In the genomic region with DNA sequence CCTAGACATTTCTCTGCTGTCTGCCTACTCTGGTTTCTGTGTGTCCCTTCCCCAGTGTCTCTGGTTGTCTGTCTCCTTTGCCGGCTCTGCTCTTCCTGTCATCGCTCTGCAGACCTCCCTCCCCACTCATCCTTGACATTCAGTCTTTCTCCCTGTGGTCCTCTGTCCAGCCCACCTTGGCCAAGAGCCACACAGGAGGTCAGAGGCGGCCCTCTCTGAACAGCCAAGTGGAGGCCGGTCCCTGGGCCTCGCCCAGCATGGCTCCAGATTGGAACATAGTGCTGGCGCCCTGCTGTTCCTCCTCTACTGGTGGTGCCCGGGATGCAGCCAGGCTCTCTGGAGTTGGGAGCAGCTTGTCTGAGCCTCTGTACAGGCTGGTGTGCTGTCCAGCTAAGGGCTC, we compare ENCODE assay signal across 17 mouse cellular contexts. TPM values are rescaled to one million over a fixed set of nuclear protein-coding genes. Genes with fewer than 3 reads are reported as not detected.
A peak's percentile ranks its signal among the peaks of the same experiment; 100 is the strongest.
DNase-seq lines count a peak whose midpoint lies in the region; ATAC-seq and TF ChIP-seq lines count a peak whose summit lies in the region.
"Had no signal": no experiment of that assay in that cellular context is flagged by ENCODE, and none has a peak within 500 bp of the region (broad histone marks: within the 10 kb centered on the region; RNA-seq: fewer than 3 reads in every experiment).

No protein-coding gene starts in this region.

- DNase-seq in heart, adult 2 months, result peak in 1 of 2 experiments; percentile 45
- no peak for DNase-seq in heart, adult 8-10 months (ENCODE audit: low spot score)
- peak; percentile 88 to 91 for DNase-seq in adrenal gland, adult (ENCODE audit: inconsistent age in 2 of 2, low spot score in 1 of 2)
- peak; percentile 85 to 89 for DNase-seq in adrenal gland, postnatal 36 days
- no peak for DNase-seq in left cerebral cortex, adult 11 months (ENCODE audit: low spot score)
- DNase-seq in cerebellum, adult 18-20 months, result no peak
- no peak for DNase-seq in cerebellum, adult 9-11 months
- DNase-seq: cerebellum, postnatal 10 days; lung, adult 18-20 months; thymus, adult 2 months had no signal

- peaks cover 8% of the 10 kb centered on the region for H3K36me3 ChIP-seq in heart, adult 2 months (ENCODE audit: control insufficient read depth, insufficient read depth, low read length)
- peaks cover 55% of the 10 kb centered on the region; the same call in 1 of the 2 replicates for H3K36me3 ChIP-seq in heart, embryonic 15.5 days
- H3K36me3 ChIP-seq: hindbrain, embryonic 12.5 days had no signal

- H3K9ac ChIP-seq in heart, adult 2 months (ENCODE audit: low read depth, low read length), result peak overlapping the region; percentile 33; the same call in 1 of the 2 replicates
- H3K9ac ChIP-seq in heart, embryonic 15.5 days, result no peak overlapping the region
- H3K9ac ChIP-seq: hindbrain, embryonic 12.5 days; midbrain, embryonic 12.5 days had no signal

- peaks cover 48% of the 10 kb centered on the region for H3K4me1 ChIP-seq in heart, adult 2 months (ENCODE audit: control insufficient read depth, insufficient read depth, low read length)
- peaks cover 62% of the 10 kb centered on the region for H3K4me1 ChIP-seq in heart, embryonic 15.5 days (replicated peaks)

- no peak overlapping the region for H3K4me2 ChIP-seq in heart, embryonic 15.5 days
- H3K4me2 ChIP-seq: hindbrain, embryonic 12.5 days; midbrain, embryonic 12.5 days had no signal

- peak overlapping the region; percentile 43 for H3K27ac ChIP-seq in heart, adult 2 months
- H3K27ac ChIP-seq in heart, embryonic 15.5 days, result 0 out of 2 replicates have a peak overlapping the region, but pooled peaks have one; percentile 25
- H3K27ac ChIP-seq: hindbrain, embryonic 12.5 days; macrophage; midbrain, embryonic 12.5 days had no signal

- no peak for ATAC-seq in heart, embryonic 15.5 days (replicated peaks; ENCODE audit: insufficient number of reproducible peaks, insufficient read depth, low FRiP score, low read depth)
- ATAC-seq: intestine, postnatal 0 days had no signal

- no peak for TF ChIP-seq CTCF in heart, adult 2 months (IDR thresholded peaks at IDR 0.05)

- WGBS in heart, adult 2 months, result 31% methylated on average over 7 of the region's 7 CpGs
- 72% methylated on average over 7 of the region's 7 CpGs for WGBS in heart, embryonic 15.5 days

- no peak for TF ChIP-seq EP300 in heart, adult 2 months (IDR thresholded peaks at IDR 0.05; ENCODE audit: insufficient read depth, low read depth, low read length)

- H3K9me3 ChIP-seq in heart, embryonic 15.5 days (replicated peaks), result no peaks in the 10 kb centered on the region
- H3K9me3 ChIP-seq: hindbrain, embryonic 12.5 days; midbrain, embryonic 12.5 days had no signal

- no peak for TF ChIP-seq POLR2A in heart, adult 2 months (IDR thresholded peaks at IDR 0.05; ENCODE audit: insufficient read depth, low read depth, low read length)

- intact Hi-C loops in heart, adult 2 months (cut with DNase I), result loop anchor here (2.0 kb wide), 1 partner anchor 22 kb away; no protein-coding TSS in a partner anchor

- H3K27me3 ChIP-seq in heart, adult 2 months (ENCODE audit: control insufficient read depth, insufficient read depth, low read length), result no peaks in the 10 kb centered on the region
- no peaks in the 10 kb centered on the region for H3K27me3 ChIP-seq in heart, embryonic 15.5 days
- H3K27me3 ChIP-seq: hindbrain, embryonic 12.5 days; midbrain, embryonic 12.5 days had no signal

- no peak overlapping the region for H3K4me3 ChIP-seq in heart, adult 2 months
- H3K4me3 ChIP-seq in heart, embryonic 15.5 days, result no peak overlapping the region
- H3K4me3 ChIP-seq: hindbrain, embryonic 12.5 days; midbrain, embryonic 12.5 days had no signal

- H3K79me2 ChIP-seq in heart, adult 2 months (replicated peaks; ENCODE audit: control insufficient read depth, insufficient read depth, low read length), result peaks cover 6% of the 10 kb centered on the region

RNA-seq across cellular contexts. Expression of gene Hspg2, which starts 34.2 kb away (rescaled TPM):
- 100 to 1,000 TPM; 174 to 190 TPM for total RNA-seq in heart, adult 2 months (2021)
- polyA plus RNA-seq in heart, adult 2 months (2012; rRNA removed), result 86.7 and 114 TPM in 2 replicates
- 100 to 1,000 TPM; 124 to 205 (median 189) TPM for total RNA-seq in heart, adult 8-10 months (2022)
- total RNA-seq in adrenal gland, postnatal 36 days (2021), result 100 to 1,000 TPM; 141 to 263 TPM
- 41.3 and 56.3 TPM in 2 replicates for polyA plus RNA-seq in heart, embryonic 15.5 days (2015; fragmentation: Nextera tagmentation; extraction: Ambion mirVana)

RNA-seq across cellular contexts. Expression of gene 1700013G24Rik, which starts 49.7 kb away (rescaled TPM):
- not detected for total RNA-seq in heart, adult 2 months (2021)
- 0.38 and 0.57 TPM in 2 replicates for polyA plus RNA-seq in heart, adult 2 months (2012; rRNA removed)
- total RNA-seq in heart, adult 8-10 months (2022), result not detected
- total RNA-seq in adrenal gland, postnatal 36 days (2021), result not detected
- not detected in 2 replicates for polyA plus RNA-seq in heart, embryonic 15.5 days (2015; fragmentation: Nextera tagmentation; extraction: Ambion mirVana)
- total RNA-seq: layer of hippocampus, postnatal 14 days had no signal
- polyA plus RNA-seq: hindbrain, embryonic 12.5 days; intestine, postnatal 0 days; limb, embryonic 11.5 days; macrophage; midbrain, embryonic 12.5 days had no signal

Comparison
In these comparisons a context has a peak if more than half of its experiments do, and no peak if none do; other contexts are left out.
1. DNase-seq: peak in adrenal gland, adult (2 of 2) and adrenal gland, postnatal 36 days (2 of 2); none in heart, adult 8-10 months (single experiment), left cerebral cortex, adult 11 months (single experiment), cerebellum, adult 18-20 months (0 of 2) and cerebellum, adult 9-11 months (single experiment).